Mouse (Mus musculus): Measurements from ENCODE around the gene Trove2.

GRCm38 (mm10) chr1:143702141-143702740, 74.6 kb downstream of the Trove2 start:
- TF ChIP-seq GATA1 (IDR thresholded peaks at IDR 0.05; ENCODE audit: borderline replicate concordance, low read length) (no peak), FLI1 (IDR thresholded peaks at IDR 0.05; ENCODE audit: low read length) (no peak)

All from megakaryocyte, embryonic 14.5 days (primary cell).